Mouse (Mus musculus): ENCODE results near the gene Ppp1ca. TPM values are rescaled to one million over a fixed set of nuclear protein-coding genes. Genes with fewer than 3 reads are reported as not detected.

Ppp1ca gene
- polyA plus RNA-seq, 1 experiment from 2014 or later, result 587 TPM

DNA sequence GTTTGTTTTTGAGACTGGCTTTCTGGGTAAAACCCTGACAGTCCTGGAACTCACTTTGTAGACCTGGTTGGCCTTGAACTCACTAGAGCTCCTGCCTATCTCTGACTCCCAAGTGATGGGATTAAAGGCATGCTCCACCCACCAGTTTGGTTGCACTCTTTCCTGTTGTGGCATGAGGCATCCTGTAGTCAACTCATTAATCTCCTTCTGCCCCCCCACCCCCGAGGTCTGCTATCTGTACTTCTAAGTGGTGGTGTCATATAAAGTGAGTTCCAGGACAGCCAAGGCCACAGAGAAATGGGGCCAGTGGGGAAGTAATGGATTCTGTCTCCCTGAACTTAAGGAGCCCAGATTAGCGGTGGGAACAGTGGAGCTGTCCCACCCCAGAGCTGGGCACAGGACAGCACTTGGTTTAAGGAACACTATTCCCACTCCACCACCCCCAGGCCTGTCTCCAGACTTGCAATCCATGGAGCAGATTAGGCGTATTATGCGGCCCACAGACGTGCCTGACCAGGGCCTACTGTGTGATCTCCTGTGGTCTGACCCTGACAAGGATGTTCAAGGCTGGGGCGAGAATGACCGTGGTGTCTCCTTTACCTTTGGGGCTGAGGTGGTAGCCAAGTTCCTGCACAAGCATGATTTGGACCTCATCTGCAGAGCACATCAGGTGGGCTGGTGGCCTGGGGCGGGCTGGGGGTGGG lies 2.3 kb downstream of the Ppp1ca start:
- Histone ChIP-seq H3K9ac (no peak overlapping the region), H3K36me3 (peaks cover 30% of the 10 kb centered on the region), H3K4me3 (no peak overlapping the region), H3K4me1 (replicated peaks) (peaks cover 41% of the 10 kb centered on the region), H3K4me2 (no peak overlapping the region), H3K27ac (replicated peaks) (no peak overlapping the region), H3K27me3 (no peaks in the 10 kb centered on the region), H3K9me3 (no peaks in the 10 kb centered on the region)
- WGBS, result 88% methylated on average over 8 of the region's 8 CpGs
- ATAC-seq (ENCODE audit: low FRiP score, low read depth), result no peak

DNA sequence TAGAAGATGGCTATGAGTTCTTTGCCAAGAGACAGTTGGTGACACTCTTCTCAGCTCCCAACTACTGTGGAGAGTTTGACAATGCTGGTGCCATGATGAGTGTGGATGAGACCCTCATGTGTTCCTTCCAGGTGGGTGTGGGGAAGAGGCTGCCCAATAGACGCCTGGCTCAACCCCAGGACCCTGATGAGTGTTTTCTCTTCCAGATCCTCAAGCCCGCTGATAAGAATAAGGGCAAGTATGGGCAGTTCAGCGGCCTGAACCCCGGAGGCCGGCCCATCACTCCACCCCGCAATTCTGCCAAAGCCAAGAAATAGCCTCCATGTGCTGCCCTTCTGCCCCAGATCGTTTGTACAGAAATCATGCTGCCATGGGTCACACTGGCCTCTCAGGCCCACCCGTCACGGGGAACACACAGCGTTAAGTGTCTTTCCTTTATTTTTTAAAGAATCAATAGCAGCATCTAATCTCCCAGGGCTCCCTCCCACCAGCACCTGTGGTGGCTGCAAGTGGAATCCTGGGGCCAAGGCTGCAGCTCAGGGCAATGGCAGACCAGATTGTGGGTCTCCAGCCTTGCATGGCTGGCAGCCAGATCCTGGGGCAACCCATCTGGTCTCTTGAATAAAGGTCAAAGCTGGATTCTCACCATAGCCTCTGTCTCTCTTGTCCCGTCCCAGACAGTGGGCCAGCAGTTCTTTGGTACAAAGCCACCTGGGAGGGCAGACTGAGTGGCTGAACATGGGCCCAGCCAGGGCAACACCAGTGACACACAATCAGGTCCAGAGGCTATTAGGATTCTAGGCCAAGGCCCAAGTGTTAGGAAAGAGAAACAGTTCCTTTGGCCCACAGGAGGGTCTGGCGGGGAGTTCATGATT lies 3.1 kb downstream of the Ppp1ca start:
- peak overlapping the region; percentile 37; the same call in 1 of the 2 replicates for H3K27ac ChIP-seq (replicated peaks)
- H3K36me3 ChIP-seq, result peaks cover 30% of the 10 kb centered on the region
- ATAC-seq (ENCODE audit: low FRiP score, low read depth), result no peak
- H3K27me3 ChIP-seq, result no peaks in the 10 kb centered on the region
- H3K4me2 ChIP-seq, result no peak overlapping the region
- H3K4me1 ChIP-seq (replicated peaks), result peaks cover 44% of the 10 kb centered on the region
- WGBS, result 72% methylated on average over 12 of the region's 12 CpGs
- no peaks in the 10 kb centered on the region for H3K9me3 ChIP-seq
- no peak overlapping the region for H3K9ac ChIP-seq
- H3K4me3 ChIP-seq, result no peak overlapping the region

DNA sequence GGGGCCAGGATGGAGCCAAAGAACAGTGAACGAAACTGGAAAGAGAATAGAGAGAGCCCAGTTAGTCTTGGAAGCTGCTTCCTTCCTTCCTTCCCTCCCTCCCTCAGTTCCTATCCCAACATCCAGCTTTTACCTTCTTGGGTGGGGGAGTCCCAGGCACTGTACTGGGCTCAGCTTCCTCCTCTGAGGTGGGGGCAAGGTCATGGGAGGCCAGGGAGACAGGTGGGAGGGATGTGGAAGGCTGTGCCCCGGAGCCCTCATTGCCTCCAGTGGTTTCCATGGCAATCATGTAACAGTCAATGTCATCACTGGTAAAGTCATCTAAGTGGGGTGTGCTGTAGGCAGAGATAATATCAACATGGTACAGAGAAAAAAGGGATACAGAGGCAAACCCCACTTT lies 4.2 kb downstream of the Ppp1ca start:
- Histone ChIP-seq H3K9me3 (no peaks in the 10 kb centered on the region), H3K4me3 (no peak overlapping the region), H3K27me3 (no peaks in the 10 kb centered on the region), H3K9ac (no peak overlapping the region), H3K4me1 (replicated peaks) (peaks cover 54% of the 10 kb centered on the region), H3K4me2 (no peak overlapping the region), H3K36me3 (peaks cover 30% of the 10 kb centered on the region), H3K27ac (replicated peaks) (no peak overlapping the region)
- no peak for ATAC-seq (ENCODE audit: low FRiP score, low read depth)
- 59% methylated on average over 2 of the region's 2 CpGs for WGBS

DNA sequence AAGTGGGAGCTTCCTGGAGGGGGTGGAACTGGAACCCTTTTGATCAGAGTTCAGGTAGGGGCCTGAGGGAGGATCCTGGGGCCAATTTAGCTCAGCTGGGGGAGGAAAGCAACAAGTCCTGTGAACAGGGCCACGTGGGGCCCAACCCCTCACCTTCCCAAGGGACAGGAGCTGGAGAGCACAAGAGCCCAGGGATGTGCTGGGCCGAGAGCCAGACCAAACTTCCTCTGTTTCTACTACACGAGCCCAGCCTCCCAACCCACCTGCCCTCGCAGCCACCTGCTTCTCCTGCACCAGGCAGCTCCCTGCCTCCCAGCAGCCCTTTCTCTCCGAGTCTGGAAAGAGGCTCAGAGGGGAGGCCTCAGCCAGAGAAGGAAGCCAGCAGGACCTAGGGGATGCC lies 4.7 kb downstream of the Ppp1ca start:
- no peak overlapping the region for H3K27ac ChIP-seq (replicated peaks)
- 66% methylated on average over 5 of the region's 5 CpGs for whole genome bisulfite sequencing

DNA sequence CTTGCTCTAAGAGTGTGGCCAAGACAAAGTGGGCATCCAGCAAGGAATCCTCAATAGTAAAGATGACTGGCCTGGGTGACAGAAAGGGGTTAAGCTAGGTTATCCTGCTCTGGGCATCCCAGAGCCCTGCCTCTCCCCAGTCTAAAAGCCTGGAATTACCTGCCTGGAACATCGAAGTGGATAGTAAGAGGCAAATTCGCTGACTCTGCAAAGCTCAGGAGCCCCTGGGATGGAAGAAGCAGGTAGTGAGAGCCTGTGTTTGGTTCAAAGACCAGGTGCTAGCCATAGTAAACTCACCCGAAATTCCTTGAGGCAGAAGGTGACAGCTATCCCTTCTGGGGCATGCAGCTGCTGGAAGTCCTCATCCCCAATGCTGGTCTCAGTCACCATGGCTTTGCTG lies 5.3 kb downstream of the Ppp1ca start:
- 77% methylated on average over 3 of the region's 3 CpGs for WGBS
- H3K9ac ChIP-seq, result no peak overlapping the region
- H3K27ac ChIP-seq (replicated peaks), result no peak overlapping the region
- H3K27me3 ChIP-seq, result no peaks in the 10 kb centered on the region
- H3K4me2 ChIP-seq, result no peak overlapping the region
- H3K4me3 ChIP-seq, result no peak overlapping the region
- ATAC-seq (ENCODE audit: low FRiP score, low read depth), result no peak
- H3K36me3 ChIP-seq, result peaks cover 30% of the 10 kb centered on the region
- no peaks in the 10 kb centered on the region for H3K9me3 ChIP-seq
- peaks cover 56% of the 10 kb centered on the region for H3K4me1 ChIP-seq (replicated peaks)

More for the DNA sequence above, 4.7 kb downstream of the Ppp1ca start:
- Histone ChIP-seq H3K36me3 (peaks cover 30% of the 10 kb centered on the region), H3K9me3 (no peaks in the 10 kb centered on the region), H3K9ac (no peak overlapping the region), H3K4me2 (no peak overlapping the region), H3K4me1 (replicated peaks) (peaks cover 53% of the 10 kb centered on the region), H3K27me3 (no peaks in the 10 kb centered on the region), H3K4me3 (no peak overlapping the region)
- no peak for ATAC-seq (ENCODE audit: low FRiP score, low read depth)

DNA sequence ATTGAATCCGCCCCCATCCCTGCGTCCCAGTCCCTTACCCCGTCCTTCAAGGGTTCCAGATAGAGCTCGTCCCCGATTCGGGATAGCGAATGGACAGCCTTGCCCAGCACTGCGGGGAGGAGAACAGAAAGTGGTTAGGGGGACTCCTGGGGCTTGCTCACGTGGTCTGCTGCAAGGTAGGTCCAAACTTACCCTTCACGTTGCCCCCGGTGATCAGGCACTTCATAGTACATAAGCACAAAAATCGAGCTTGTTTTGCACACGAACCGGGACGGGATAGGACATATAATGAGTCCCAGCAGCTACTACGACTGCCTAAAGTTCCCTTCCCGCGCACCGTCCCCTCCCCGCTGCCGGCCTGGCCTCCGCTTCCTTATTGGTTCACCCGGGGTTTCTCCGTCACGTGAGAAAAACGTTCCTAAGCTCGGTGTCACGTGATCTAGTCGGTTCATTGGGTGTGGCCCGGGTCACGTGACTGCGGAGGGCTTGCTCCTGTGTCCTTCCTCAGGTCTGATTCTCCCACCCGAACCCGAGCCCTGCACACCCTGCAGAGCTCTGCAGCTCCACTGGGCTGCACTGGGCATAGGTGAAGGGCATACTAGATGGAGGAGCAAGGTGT lies 9.5 kb downstream of the Ppp1ca start, which contains the start of gene Rad9a:
Rad9a (minus strand) TSS at position 372 of the 619 bp plus-strand sequence.
- H3K9ac ChIP-seq, result peak within 1 kb of the TSS; percentile 70
- WGBS, result under 1% methylated on average over 34 of the region's 34 CpGs
- no peaks in the 10 kb centered on the region for H3K27me3 ChIP-seq
- peak within 1 kb of the TSS; percentile 55 for H3K27ac ChIP-seq (replicated peaks)
- H3K4me2 ChIP-seq, result peak within 1 kb of the TSS; percentile 94
- peaks cover 6% of the 10 kb centered on the region for H3K36me3 ChIP-seq
- H3K9me3 ChIP-seq, result no peaks in the 10 kb centered on the region
- peaks cover 32% of the 10 kb centered on the region for H3K4me1 ChIP-seq (replicated peaks)
- peak; percentile 85 for ATAC-seq (ENCODE audit: low FRiP score, low read depth)
- peak within 1 kb of the TSS; percentile 62 for H3K4me3 ChIP-seq

DNA sequence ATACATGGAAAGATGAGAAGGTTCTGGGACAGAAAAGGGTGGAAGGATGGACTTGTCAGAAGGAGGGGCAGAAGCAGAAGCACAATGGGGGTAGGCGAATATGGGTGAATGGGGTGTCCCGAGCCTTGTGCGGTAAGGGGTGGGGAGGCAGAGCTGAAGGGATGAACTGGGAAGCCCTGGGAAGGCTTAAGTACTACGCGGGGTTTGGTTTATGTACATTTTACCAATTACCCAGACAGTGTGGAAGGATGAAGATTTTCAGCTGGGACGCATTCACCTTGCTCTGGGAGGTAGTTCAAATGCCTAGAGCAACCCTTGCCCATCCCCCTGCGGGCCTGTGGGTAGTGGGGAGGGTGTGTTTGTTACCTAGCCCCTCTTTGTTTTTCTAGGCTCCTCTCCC lies 10.3 kb downstream of the Ppp1ca start:
- WGBS, result 31% methylated on average over 7 of the region's 7 CpGs
- no peak; the same call in 1 of the 2 replicates for ATAC-seq (ENCODE audit: low FRiP score, low read depth)

DNA sequence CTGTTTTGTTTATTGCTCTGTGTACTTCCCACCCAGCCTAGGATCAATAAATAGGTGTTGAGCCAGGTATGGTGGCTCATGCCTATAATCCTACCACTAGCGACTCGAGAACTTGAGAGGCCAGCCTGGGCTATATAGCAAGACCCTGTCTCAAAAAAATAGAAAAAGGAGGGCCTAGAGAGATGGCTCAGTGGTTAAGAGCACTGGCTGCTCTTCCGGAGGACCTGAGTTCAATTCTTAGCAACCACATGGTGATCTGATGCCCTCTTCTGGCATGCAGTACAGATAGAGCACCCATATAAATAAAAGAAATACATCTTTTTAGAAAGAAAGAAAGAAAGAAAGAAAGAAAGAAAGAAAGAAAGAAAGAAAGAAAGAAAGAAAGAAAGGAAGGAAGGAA lies 11.3 kb downstream of the Ppp1ca start:
- no peak overlapping the region for H3K4me2 ChIP-seq

More for the DNA sequence above, 10.3 kb downstream of the Ppp1ca start:
- Histone ChIP-seq H3K27me3 (no peaks in the 10 kb centered on the region), H3K27ac (replicated peaks) (peak overlapping the region; percentile 55), H3K36me3 (peaks cover 2% of the 10 kb centered on the region; the same call in 1 of the 2 replicates), H3K9ac (peak overlapping the region; percentile 70), H3K9me3 (no peaks in the 10 kb centered on the region), H3K4me1 (replicated peaks) (peaks cover 27% of the 10 kb centered on the region), H3K4me2 (peak overlapping the region; percentile 94), H3K4me3 (peak overlapping the region; percentile 62)

DNA sequence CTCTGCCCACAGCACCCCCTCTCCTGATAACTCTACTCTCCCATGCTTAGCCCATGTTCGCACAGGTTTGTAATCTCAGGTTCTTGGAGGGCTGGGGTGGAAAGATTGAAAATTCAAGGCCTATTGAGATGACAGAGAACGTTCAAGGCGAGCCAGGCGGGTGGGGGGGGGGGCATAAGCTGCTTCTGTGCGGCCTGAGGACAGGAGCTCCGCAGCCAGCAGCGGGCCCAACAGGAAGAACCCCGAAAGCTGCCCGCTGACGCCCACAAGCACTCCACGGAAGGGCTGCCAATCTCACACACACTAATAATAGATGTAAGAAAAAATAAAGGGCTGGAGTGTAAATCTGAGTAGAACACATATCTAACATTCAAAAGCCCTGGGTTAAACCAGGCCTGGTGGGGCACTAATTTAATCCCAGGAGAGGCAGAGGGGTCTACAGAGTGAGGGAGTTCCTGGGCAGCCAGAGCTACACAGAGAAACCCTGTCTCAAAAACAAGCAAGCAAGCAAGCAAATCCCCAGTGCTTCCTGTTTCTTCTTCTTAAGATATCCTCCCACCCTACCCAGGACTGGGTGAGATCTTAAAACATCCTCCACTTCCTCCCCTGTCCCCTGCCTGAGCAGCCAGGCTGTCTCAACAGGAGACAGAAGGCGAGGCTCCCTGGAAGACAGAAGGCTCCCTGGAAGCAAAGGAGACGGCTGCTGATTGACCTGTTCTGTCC lies 11.9 kb downstream of the Ppp1ca start:
- Histone ChIP-seq H3K27ac (replicated peaks) (no peak overlapping the region), H3K4me3 (no peak overlapping the region), H3K4me1 (replicated peaks) (peaks cover 27% of the 10 kb centered on the region), H3K36me3 (no peaks in the 10 kb centered on the region), H3K4me2 (no peak overlapping the region), H3K27me3 (no peaks in the 10 kb centered on the region), H3K9ac (no peak overlapping the region), H3K9me3 (no peaks in the 10 kb centered on the region)
- WGBS, result 63% methylated on average over 13 of the region's 13 CpGs
- ATAC-seq (ENCODE audit: low FRiP score, low read depth), result no peak

More for the DNA sequence above, 11.3 kb downstream of the Ppp1ca start:
- H3K4me3 ChIP-seq, result no peak overlapping the region
- 64% methylated on average over 3 of the region's 3 CpGs for WGBS
- no peaks in the 10 kb centered on the region for H3K9me3 ChIP-seq
- H3K27me3 ChIP-seq, result no peaks in the 10 kb centered on the region
- peaks cover 27% of the 10 kb centered on the region for H3K4me1 ChIP-seq (replicated peaks)
- no peak overlapping the region for H3K27ac ChIP-seq (replicated peaks)
- H3K36me3 ChIP-seq, result no peaks in the 10 kb centered on the region
- no peak for ATAC-seq (ENCODE audit: low FRiP score, low read depth)
- no peak overlapping the region for H3K9ac ChIP-seq

DNA sequence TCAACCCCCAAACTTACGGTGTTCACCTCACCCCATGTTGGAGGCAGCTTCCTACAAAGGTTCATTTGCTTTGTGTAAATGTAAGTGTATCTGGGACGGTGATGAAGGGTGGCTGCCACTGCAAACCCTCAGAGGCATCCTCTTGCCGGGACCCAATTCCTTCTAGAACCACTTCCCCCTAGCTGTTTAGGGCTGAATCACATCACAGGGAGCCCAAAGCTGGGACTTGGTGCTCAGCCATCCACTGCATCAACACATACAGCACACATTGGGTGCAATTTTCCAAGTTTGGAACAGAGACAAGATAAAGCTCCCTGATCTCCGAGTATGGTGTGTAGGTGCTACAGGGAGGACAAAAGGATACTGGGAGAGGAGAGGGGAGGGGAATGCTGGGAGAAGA lies 13.0 kb downstream of the Ppp1ca start:
- Histone ChIP-seq H3K4me1 (replicated peaks) (peaks cover 26% of the 10 kb centered on the region), H3K4me3 (no peak overlapping the region), H3K4me2 (no peak overlapping the region), H3K27me3 (no peaks in the 10 kb centered on the region), H3K27ac (replicated peaks) (no peak overlapping the region), H3K9ac (no peak overlapping the region), H3K36me3 (no peaks in the 10 kb centered on the region), H3K9me3 (no peaks in the 10 kb centered on the region)
- 62% methylated on average over 4 of the region's 4 CpGs for WGBS
- no peak for ATAC-seq (ENCODE audit: low FRiP score, low read depth)

DNA sequence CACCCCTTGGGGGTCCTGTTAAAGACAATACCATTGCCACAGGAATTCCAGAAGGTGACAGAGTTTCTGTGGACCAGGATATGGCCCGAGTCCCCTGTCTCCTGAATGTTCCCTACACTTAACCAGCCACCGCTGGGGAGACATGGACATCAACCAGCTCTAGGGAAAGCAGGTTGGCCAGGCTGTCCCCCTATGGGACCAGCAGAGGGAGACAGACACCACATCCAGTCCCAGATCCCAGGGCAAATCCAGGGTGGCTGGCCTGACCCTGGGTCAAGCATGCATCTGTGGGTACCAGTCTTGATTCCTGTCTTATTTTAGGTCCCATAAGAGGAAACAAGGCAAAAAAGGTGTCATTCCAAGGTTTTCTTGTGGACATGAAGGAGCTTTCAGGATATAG lies 15.1 kb downstream of the Ppp1ca start:
- H3K4me3 ChIP-seq, result no peak overlapping the region
- 2% methylated on average over 2 of the region's 2 CpGs for WGBS
- peaks cover 10% of the 10 kb centered on the region for H3K4me1 ChIP-seq (replicated peaks)
- no peak overlapping the region for H3K9ac ChIP-seq
- no peak overlapping the region for H3K4me2 ChIP-seq
- no peaks in the 10 kb centered on the region for H3K9me3 ChIP-seq
- peaks cover 11% of the 10 kb centered on the region for H3K27me3 ChIP-seq
- ATAC-seq (ENCODE audit: low FRiP score, low read depth), result no peak
- H3K27ac ChIP-seq (replicated peaks), result no peak overlapping the region
- no peaks in the 10 kb centered on the region for H3K36me3 ChIP-seq

All from hindbrain, embryonic 15.5 days (tissue).